ENCODE assay signal across 12 mouse cellular contexts in genomic region chr7:38226226-38226625, GRCm38 (mm10). TPM values are rescaled to one million over a fixed set of nuclear protein-coding genes. Genes with fewer than 3 reads are reported as not detected.
A peak's percentile ranks its signal among the peaks of the same experiment; 100 is the strongest.
DNase-seq lines count a peak whose midpoint lies in the region; TF ChIP-seq lines count a peak whose summit lies in the region.
"Had no signal": no experiment of that assay in that cellular context is flagged by ENCODE, and none has a peak within 500 bp of the region (broad histone marks: within the 10 kb centered on the region; RNA-seq: fewer than 3 reads in every experiment).

No protein-coding gene starts in this region.

- H3K27ac ChIP-seq in kidney, adult 2 months (ENCODE audit: insufficient read depth, low read depth, low read length): peak overlapping the region; percentile 81; the same call in 1 of the 2 replicates
- H3K27ac ChIP-seq: midbrain, embryonic 13.5 days had no signal

- no peak for TF ChIP-seq POLR2A in kidney, adult 2 months (IDR thresholded peaks at IDR 0.05; ENCODE audit: low read depth, low read length)

- DNase-seq in cerebellum, adult 9-11 months: peak; percentile 58
- DNase-seq in cerebellum, adult 8-10 months: no peak
- no peak for DNase-seq in kidney, adult 2 months
- DNase-seq in kidney, postnatal 25 days: no peak
- peak; percentile 36 for DNase-seq in thymus, postnatal 4 days
- no peak for DNase-seq in thymus, postnatal 14 days
- DNase-seq in right cerebral cortex, postnatal 14 days: no peak
- DNase-seq in left cerebral cortex, adult 8-10 months (ENCODE audit: low spot score in 2 of 2): no peak
- DNase-seq: gastrocnemius, postnatal 36 days; kidney, adult 9 months; spleen, adult 18-20 months had no signal

- H3K4me3 ChIP-seq in kidney, adult 2 months (ENCODE audit: insufficient read depth, low read depth, low read length): peak overlapping the region; percentile 4

- no peaks in the 10 kb centered on the region; the same call in 1 of the 2 replicates for H3K36me3 ChIP-seq in kidney, adult 2 months (ENCODE audit: control insufficient read depth, insufficient read depth, low read length)
- H3K36me3 ChIP-seq: midbrain, embryonic 13.5 days had no signal

- WGBS in kidney, adult 2 months: 62% methylated on average over 2 of the region's 2 CpGs

- H3K4me1 ChIP-seq in kidney, adult 2 months (ENCODE audit: control insufficient read depth, insufficient read depth, low read length): peaks cover 8% of the 10 kb centered on the region; the same call in 1 of the 2 replicates

- H3K27me3 ChIP-seq in kidney, adult 2 months (replicated peaks; ENCODE audit: control insufficient read depth, insufficient read depth, low read length): no peaks in the 10 kb centered on the region

- no peak for TF ChIP-seq CTCF in kidney, adult 2 months (conservative IDR thresholded peaks at IDR 0.05; ENCODE audit: insufficient read depth, insufficient read length, low read depth, low read length)

RNA-seq across cellular contexts. Expression of gene Plekhf1, which starts 1.6 kb away (rescaled TPM):
- polyA plus RNA-seq in kidney, adult 2 months (2012; rRNA removed): 6.3 and 6.4 TPM in 2 replicates
- total RNA-seq in left cerebral cortex, adult 8-10 months (2022): 1 to 10 TPM; 1.7 to 3.3 (median 2.6) TPM

RNA-seq across cellular contexts. Expression of gene 1600014C10Rik, which starts 43.2 kb away (rescaled TPM):
- polyA plus RNA-seq in kidney, adult 2 months (2012; rRNA removed): 31.0 and 39.7 TPM in 2 replicates
- total RNA-seq in left cerebral cortex, adult 8-10 months (2022): 10 to 100 TPM; 23.0 to 27.9 (median 25.2) TPM

RNA-seq across cellular contexts. Expression of gene Pop4, which starts 45.0 kb away (rescaled TPM):
- polyA plus RNA-seq in kidney, adult 2 months (2012; rRNA removed): 10.6 and 11.0 TPM in 2 replicates
- 10 to 100 TPM; 22.6 to 25.6 (median 23.6) TPM for total RNA-seq in left cerebral cortex, adult 8-10 months (2022)

Comparison
In these comparisons a context has a peak if more than half of its experiments do, and no peak if none do; other contexts are left out.
1. DNase-seq: peak in cerebellum, adult 9-11 months (single experiment) and thymus, postnatal 4 days (single experiment); none in cerebellum, adult 8-10 months (single experiment), kidney, adult 2 months (single experiment), kidney, postnatal 25 days (0 of 2), thymus, postnatal 14 days (single experiment), right cerebral cortex, postnatal 14 days (single experiment) and left cerebral cortex, adult 8-10 months (0 of 2).